Mouse (Mus musculus) spleen, adult 12 weeks (tissue): ENCODE data around the gene Defb48.

ENCODE experiments used
- DNase-seq: peaks from one replicate; pipeline ENCODE4 v3.0.0; 2022; ENCODE audit warnings: low spot score

The Defb48 gene

GRCm38 (mm10) chr14:62984410-62984809 is at the start of gene Defb48:
Gene Defb48 (minus strand): TSS chr14:62984510.
- DNase-seq, result no peak

GRCm38 (mm10) chr14:63020524-63021156 is 36.3 kb upstream of the Defb48 start:
- DNase-seq, result no peak

- no peak for DNase-seq
Observed at GRCm38 (mm10) chr14:63014667-63015066, 30.4 kb upstream of the Defb48 start.

- DNase-seq, result no peak
Observed at GRCm38 (mm10) chr14:63013082-63013481, 28.8 kb upstream of the Defb48 start.

- DNase-seq, result no peak
Observed at GRCm38 (mm10) chr14:63011471-63011870, 27.2 kb upstream of the Defb48 start, which contains the start of gene Defb43. Gene Defb43 (plus strand): TSS chr14:63011771.

- DNase-seq, result no peak
Observed at GRCm38 (mm10) chr14:63002588-63002987, 18.3 kb upstream of the Defb48 start.

GRCm38 (mm10) chr14:62998977-62999376 is 14.7 kb upstream of the Defb48 start:
- DNase-seq, result no peak

GRCm38 (mm10) chr14:62997777-62998176 is 13.5 kb upstream of the Defb48 start, which contains the start of gene Defb47:
Gene Defb47 (plus strand): TSS chr14:62998077.
- no peak for DNase-seq

- DNase-seq, result no peak
Observed at GRCm38 (mm10) chr14:62991849-62992510, 7.7 kb upstream of the Defb48 start.

- DNase-seq, result no peak
Observed at GRCm38 (mm10) chr14:62991271-62991670, 7.0 kb upstream of the Defb48 start.

- no peak for DNase-seq
Observed at GRCm38 (mm10) chr14:62979815-62980214, 4.5 kb downstream of the Defb48 start.

GRCm38 (mm10) chr14:62975046-62975445 is 9.3 kb downstream of the Defb48 start:
- no peak for DNase-seq

- no peak for DNase-seq
Observed at GRCm38 (mm10) chr14:62965811-62966520, 18.3 kb downstream of the Defb48 start.

GRCm38 (mm10) chr14:62965342-62965741 is 19.0 kb downstream of the Defb48 start:
- DNase-seq, result no peak

GRCm38 (mm10) chr14:62963632-62964031 is 20.7 kb downstream of the Defb48 start:
- DNase-seq, result no peak

- DNase-seq, result no peak
Observed at GRCm38 (mm10) chr14:62956091-62956490, 28.2 kb downstream of the Defb48 start.

- no peak for DNase-seq
Observed at GRCm38 (mm10) chr14:62946794-62947193, 37.5 kb downstream of the Defb48 start.

- DNase-seq, result peak; percentile 50
Observed at GRCm38 (mm10) chr14:62940383-62941074, 43.8 kb downstream of the Defb48 start.

- DNase-seq, result no peak
Observed at GRCm38 (mm10) chr14:62939435-62939834, 44.9 kb downstream of the Defb48 start.

GRCm38 (mm10) chr14:62937675-62938074 is 46.6 kb downstream of the Defb48 start:
- DNase-seq, result no peak

- no peak for DNase-seq
Observed at GRCm38 (mm10) chr14:62936631-62937380, 47.5 kb downstream of the Defb48 start.

- DNase-seq, result no peak
Observed at GRCm38 (mm10) chr14:62935361-62935760, 48.9 kb downstream of the Defb48 start.
